Mouse (Mus musculus) kidney, embryonic 16.5 days (tissue): ENCODE results near the gene Zbtb11. TPM values are rescaled to one million over a fixed set of nuclear protein-coding genes. Genes with fewer than 3 reads are reported as not detected.

Experiments
- ATAC-seq: fragments of 200-750 bp; cut with Nextera tagmentation; 2 replicates; pipeline ENCODE4 v1.8.0; 2017; ENCODE audit warnings: moderate TSS enrichment; ENCODE audit not compliant: low FRiP score, low TSS enrichment
- H3K27ac ChIP-seq: fragments of 300-500 bp; sonication (generic); 2 replicates; pipeline ENCODE4 v1.5.1; 2014; ENCODE audit warnings: low read length
- H3K27me3 ChIP-seq: fragments of 300-500 bp; sonication (generic); 2 replicates; pipeline ENCODE4 v1.6.1; 2014; ENCODE audit warnings: low read length, control low read depth, mixed read lengths; ENCODE audit not compliant: insufficient read depth
- H3K36me3 ChIP-seq: fragments of 300-500 bp; sonication (generic); 2 replicates; pipeline ENCODE4 v1.6.1; 2014; ENCODE audit warnings: low read length, control low read depth, mixed read lengths; ENCODE audit not compliant: insufficient read depth
- H3K4me1 ChIP-seq: fragments of 300-500 bp; sonication (generic); 2 replicates; pipeline ENCODE4 v1.6.1; 2014; ENCODE audit warnings: low read length, control low read depth, mixed read lengths; ENCODE audit not compliant: insufficient read depth
- H3K4me2 ChIP-seq: fragments of 300-500 bp; sonication (generic); replicated peaks from 2 replicates; pipeline ENCODE4 v1.6.1; 2014; ENCODE audit warnings: low read depth, low read length
- H3K4me3 ChIP-seq: fragments of 300-500 bp; sonication (generic); 2 replicates; pipeline ENCODE4 v1.5.1; 2014; ENCODE audit warnings: mild to moderate bottlenecking, low read length
- H3K9ac ChIP-seq: fragments of 300-500 bp; sonication (generic); replicated peaks from 2 replicates; pipeline ENCODE4 v1.6.1; 2014; ENCODE audit warnings: low read length
- H3K9me3 ChIP-seq: fragments of 300-500 bp; sonication (generic); 2 replicates; pipeline ENCODE4 v1.6.1; 2016; ENCODE audit warnings: low read length, control low read depth
- WGBS: fragments of 180-500 bp; shearing (Covaris S2); extraction: QIAGEN DNeasy Blood & Tissue Kit; methylation state at CpG from one replicate; pipeline ENCODE4 v1.1.7; 2014; 5-methylcytosine and 5-hydroxymethylcytosine counted together
- polyA plus RNA-seq: library from polyadenylated mRNA; unstranded; fragments of >200 nt; fragmentation: Nextera tagmentation; extraction: Ambion mirVana; gene quantifications from 2 replicates; pipeline ENCODE4 v1.2.1, GENCODE M21; 2015

The Zbtb11 gene
- polyA plus RNA-seq, 1 experiment from 2014 or later: 16.5 TPM

GRCm38 (mm10) chr16:55994235-55994634, 20.6 kb downstream of the Zbtb11 start:
- H3K4me2 ChIP-seq: no peak overlapping the region
- peaks cover 39% of the 10 kb centered on the region for H3K36me3 ChIP-seq

GRCm38 (mm10) chr16:56006798-56007197, 33.1 kb downstream of the Zbtb11 start:
- H3K27me3 ChIP-seq: no peaks in the 10 kb centered on the region
- H3K36me3 ChIP-seq: peaks cover 28% of the 10 kb centered on the region
- no peak overlapping the region for H3K9ac ChIP-seq
- H3K9me3 ChIP-seq: no peaks in the 10 kb centered on the region
- no peaks in the 10 kb centered on the region for H3K4me1 ChIP-seq
- H3K4me3 ChIP-seq: no peak overlapping the region
- 91% methylated on average over 11 of the region's 11 CpGs for WGBS
- no peak overlapping the region for H3K4me2 ChIP-seq
- no peak overlapping the region for H3K27ac ChIP-seq
- no peak for ATAC-seq

More at GRCm38 (mm10) chr16:55994235-55994634, 20.6 kb downstream of the Zbtb11 start:
- ATAC-seq: no peak
- WGBS: 95% methylated on average over 2 of the region's 2 CpGs
- Histone ChIP-seq H3K9ac (no peak overlapping the region), H3K4me3 (no peak overlapping the region), H3K9me3 (no peaks in the 10 kb centered on the region), H3K4me1 (no peaks in the 10 kb centered on the region), H3K27ac (no peak overlapping the region), H3K27me3 (no peaks in the 10 kb centered on the region)

- Histone ChIP-seq H3K9ac (no peak overlapping the region), H3K9me3 (no peaks in the 10 kb centered on the region), H3K36me3 (peaks cover 25% of the 10 kb centered on the region), H3K4me3 (no peak overlapping the region), H3K4me1 (no peaks in the 10 kb centered on the region), H3K4me2 (no peak overlapping the region), H3K27me3 (no peaks in the 10 kb centered on the region), H3K27ac (no peak overlapping the region)
- no peak for ATAC-seq
- 93% methylated on average over 1 of the region's 1 CpGs for WGBS
Observed at GRCm38 (mm10) chr16:56008862-56009261, 35.2 kb downstream of the Zbtb11 start.

GRCm38 (mm10) chr16:56012789-56013743, 39.4 kb downstream of the Zbtb11 start:
- no peaks in the 10 kb centered on the region for H3K4me1 ChIP-seq
- H3K36me3 ChIP-seq: peaks cover 13% of the 10 kb centered on the region
- H3K27ac ChIP-seq: no peak overlapping the region
- no peaks in the 10 kb centered on the region for H3K27me3 ChIP-seq
- H3K4me2 ChIP-seq: no peak overlapping the region
- H3K9ac ChIP-seq: no peak overlapping the region
- no peaks in the 10 kb centered on the region for H3K9me3 ChIP-seq
- ATAC-seq: peak; percentile 61; the same call in 1 of the 2 replicates
- no peak overlapping the region for H3K4me3 ChIP-seq
- 88% methylated on average over 10 of the region's 10 CpGs for WGBS

GRCm38 (mm10) chr16:56014076-56014475, 40.4 kb downstream of the Zbtb11 start:
- ATAC-seq: 0 out of 2 replicates have a peak, but pooled peaks have one; percentile 31
- Histone ChIP-seq H3K4me2 (no peak overlapping the region), H3K36me3 (peaks cover 21% of the 10 kb centered on the region), H3K27ac (no peak overlapping the region), H3K9me3 (no peaks in the 10 kb centered on the region), H3K4me3 (no peak overlapping the region), H3K4me1 (no peaks in the 10 kb centered on the region), H3K27me3 (no peaks in the 10 kb centered on the region), H3K9ac (no peak overlapping the region)
- 73% methylated on average over 7 of the region's 7 CpGs for WGBS

GRCm38 (mm10) chr16:56019660-56020059, 46.0 kb downstream of the Zbtb11 start:
- H3K27ac ChIP-seq: no peak overlapping the region
- no peak for ATAC-seq
- no peaks in the 10 kb centered on the region for H3K27me3 ChIP-seq
- WGBS: 92% methylated on average over 7 of the region's 7 CpGs
- H3K36me3 ChIP-seq: peaks cover 34% of the 10 kb centered on the region
- no peak overlapping the region for H3K4me2 ChIP-seq
- H3K9me3 ChIP-seq: no peaks in the 10 kb centered on the region
- no peak overlapping the region for H3K4me3 ChIP-seq
- H3K9ac ChIP-seq: no peak overlapping the region
- no peaks in the 10 kb centered on the region for H3K4me1 ChIP-seq

GRCm38 (mm10) chr16:56027854-56028629, 54.4 kb downstream of the Zbtb11 start:
- H3K9me3 ChIP-seq: no peaks in the 10 kb centered on the region
- peak overlapping the region; percentile 78 for H3K4me2 ChIP-seq
- H3K27me3 ChIP-seq: no peaks in the 10 kb centered on the region
- peaks cover 15% of the 10 kb centered on the region for H3K4me1 ChIP-seq
- peak overlapping the region; percentile 98 for H3K9ac ChIP-seq
- H3K4me3 ChIP-seq: peak overlapping the region; percentile 91
- peaks cover 23% of the 10 kb centered on the region for H3K36me3 ChIP-seq
- 29% methylated on average over 12 of the region's 12 CpGs for WGBS
- H3K27ac ChIP-seq: no peak overlapping the region
- no peak for ATAC-seq

GRCm38 (mm10) chr16:56028722-56029551, 55.3 kb downstream of the Zbtb11 start:
- ATAC-seq: peak; percentile 88
- H3K4me2 ChIP-seq: peak overlapping the region; percentile 78
- H3K36me3 ChIP-seq: peaks cover 29% of the 10 kb centered on the region
- no peaks in the 10 kb centered on the region for H3K27me3 ChIP-seq
- no peaks in the 10 kb centered on the region for H3K9me3 ChIP-seq
- under 1% methylated on average over 62 of the region's 62 CpGs for WGBS
- H3K27ac ChIP-seq: peak overlapping the region; percentile 87
- H3K4me1 ChIP-seq: peaks cover 15% of the 10 kb centered on the region
- peak overlapping the region; percentile 91 for H3K4me3 ChIP-seq
- peak overlapping the region; percentile 98 for H3K9ac ChIP-seq

- Histone ChIP-seq H3K4me3 (peak within 1 kb of the TSS; percentile 91), H3K36me3 (peaks cover 31% of the 10 kb centered on the region), H3K9me3 (no peaks in the 10 kb centered on the region), H3K4me2 (peak within 1 kb of the TSS; percentile 78), H3K27ac (peak within 1 kb of the TSS; percentile 87), H3K4me1 (peaks cover 15% of the 10 kb centered on the region), H3K9ac (peak within 1 kb of the TSS; percentile 98), H3K27me3 (no peaks in the 10 kb centered on the region)
- ATAC-seq: peak; percentile 99
- WGBS: under 1% methylated on average over 39 of the region's 39 CpGs
Observed at GRCm38 (mm10) chr16:56029661-56030082, 56.0 kb downstream of the Zbtb11 start, which contains the start of gene Pcnp. Gene Pcnp (minus strand): TSS chr16:56029739.
